Mouse (Mus musculus): Measurements from ENCODE around the gene Dgkd. TPM values are rescaled to one million over a fixed set of nuclear protein-coding genes. Genes with fewer than 3 reads are reported as not detected.

The Dgkd gene
- polyA plus RNA-seq, 2 experiments = 8.0 to 8.1 TPM

GRCm38 (mm10) chr1:87982291-87982690 lies 129.2 kb downstream of the Dgkd start:
- H3K4me2 ChIP-seq (ENCODE audit: low read depth) = no peak overlapping the region
- no peak overlapping the region for H3K9ac ChIP-seq (replicated peaks)
- TF ChIP-seq CTCF (IDR thresholded peaks at IDR 0.05; ENCODE audit: low read depth) (no peak), EP300 (IDR thresholded peaks at IDR 0.05; ENCODE audit: low read depth) (no peak)
- no peak for DNase-seq (ENCODE audit: low read depth in 3 of 3, low spot score in 3 of 3)
- no peak for ATAC-seq (ENCODE audit: insufficient read depth)
- H3K36me3 ChIP-seq (replicated peaks; ENCODE audit: control insufficient read depth, insufficient read depth, low read depth) = no peaks in the 10 kb centered on the region; the same call in 1 of the 2 replicates
- H3K4me3 ChIP-seq (ENCODE audit: insufficient read depth in 1 of 2, low read depth in 2 of 2, low read length in 2 of 2) = no peak overlapping the region
- H3K27me3 ChIP-seq (ENCODE audit: control insufficient read depth, insufficient read depth, low read length) = no peaks in the 10 kb centered on the region
- H3K4me1 ChIP-seq (replicated peaks; ENCODE audit: control insufficient read depth in 2 of 2, insufficient read depth in 2 of 2, low read length in 1 of 2) = no peaks in the 10 kb centered on the region
- no peak overlapping the region for H3K27ac ChIP-seq
- 75% methylated on average over 4 of the region's 4 CpGs for WGBS (ENCODE audit: insufficient replicate concordance)
- H3K9me3 ChIP-seq (ENCODE audit: control insufficient read depth, low read length) = no peaks in the 10 kb centered on the region

- TF ChIP-seq CTCF (IDR thresholded peaks at IDR 0.05; ENCODE audit: low read depth) (no peak), EP300 (IDR thresholded peaks at IDR 0.05; ENCODE audit: low read depth) (no peak)
- DNase-seq (ENCODE audit: low read depth in 3 of 3, low spot score in 3 of 3) = no peak
- H3K27ac ChIP-seq = no peak overlapping the region
- H3K4me2 ChIP-seq (ENCODE audit: low read depth) = no peak overlapping the region
- H3K27me3 ChIP-seq (ENCODE audit: control insufficient read depth, insufficient read depth, low read length) = no peaks in the 10 kb centered on the region
- no peak overlapping the region for H3K9ac ChIP-seq (replicated peaks)
- no peaks in the 10 kb centered on the region for H3K4me1 ChIP-seq (replicated peaks; ENCODE audit: control insufficient read depth in 2 of 2, insufficient read depth in 2 of 2, low read length in 1 of 2)
- ATAC-seq (ENCODE audit: insufficient read depth) = no peak
- WGBS (ENCODE audit: insufficient replicate concordance) = 68% methylated on average over 2 of the region's 2 CpGs
- H3K4me3 ChIP-seq (ENCODE audit: insufficient read depth in 1 of 2, low read depth in 2 of 2, low read length in 2 of 2) = no peak overlapping the region
- H3K36me3 ChIP-seq (replicated peaks; ENCODE audit: control insufficient read depth, insufficient read depth, low read depth) = peaks cover 13% of the 10 kb centered on the region
- no peaks in the 10 kb centered on the region for H3K9me3 ChIP-seq (ENCODE audit: control insufficient read depth, low read length)
These were observed 139.6 kb downstream of the Dgkd start for GRCm38 (mm10) chr1:87992716-87993115.

Other genes with a start within 250 kb of the Dgkd start
- 5.7 and 9.3 TPM in 2 replicates for gene Inpp5d, start 233.0 kb upstream of the Dgkd start, polyA plus RNA-seq (2012; rRNA removed)
- gene Inpp5d, start 233.0 kb upstream of the Dgkd start, polyA plus RNA-seq (2014; fragmentation: Nextera tagmentation; extraction: Ambion mirVana) = 11.1 and 13.0 TPM in 2 replicates
- 12.5 and 13.4 TPM in 2 replicates for gene Atg16l1, start 97.4 kb upstream of the Dgkd start, polyA plus RNA-seq (2012; rRNA removed)
- gene Atg16l1, start 97.4 kb upstream of the Dgkd start, polyA plus RNA-seq (2014; fragmentation: Nextera tagmentation; extraction: Ambion mirVana) = 10.9 and 12.8 TPM in 2 replicates
- 0.27 TPM in 2 replicates for gene Sag, start 49.6 kb upstream of the Dgkd start, polyA plus RNA-seq (2012; rRNA removed)
- gene Sag, start 49.6 kb upstream of the Dgkd start, polyA plus RNA-seq (2014; fragmentation: Nextera tagmentation; extraction: Ambion mirVana) = 0.56 and 0.67 TPM in 2 replicates
- 4.0 and 4.9 TPM in 2 replicates for gene Usp40, start 155.3 kb downstream of the Dgkd start, polyA plus RNA-seq (2012; rRNA removed)
- gene Usp40, start 155.3 kb downstream of the Dgkd start, polyA plus RNA-seq (2014; fragmentation: Nextera tagmentation; extraction: Ambion mirVana) = 4.5 and 5.3 TPM in 2 replicates
- not detected in 2 replicates for gene Ugt1a10, start 202.1 kb downstream of the Dgkd start, polyA plus RNA-seq (2012; rRNA removed)
- gene Ugt1a10, start 202.1 kb downstream of the Dgkd start, polyA plus RNA-seq (2014; fragmentation: Nextera tagmentation; extraction: Ambion mirVana) = not detected in 2 replicates
- gene Ugt1a9, start 217.5 kb downstream of the Dgkd start, polyA plus RNA-seq (2012; rRNA removed) = 0.06 and 0.21 TPM in 2 replicates
- 0.24 and 0.34 TPM in 2 replicates for gene Ugt1a9, start 217.5 kb downstream of the Dgkd start, polyA plus RNA-seq (2014; fragmentation: Nextera tagmentation; extraction: Ambion mirVana)
- not detected in 2 replicates for gene Ugt1a8, start 234.5 kb downstream of the Dgkd start, polyA plus RNA-seq (2012; rRNA removed)
- not detected in 2 replicates for gene Ugt1a8, start 234.5 kb downstream of the Dgkd start, polyA plus RNA-seq (2014; fragmentation: Nextera tagmentation; extraction: Ambion mirVana)
- gene Ugt1a7c, start 241.8 kb downstream of the Dgkd start, polyA plus RNA-seq (2012; rRNA removed) = 0.58 and 1.1 TPM in 2 replicates
- 0.97 and 1.8 TPM in 2 replicates for gene Ugt1a7c, start 241.8 kb downstream of the Dgkd start, polyA plus RNA-seq (2014; fragmentation: Nextera tagmentation; extraction: Ambion mirVana)
- gene Ugt1a6b, start 250.0 kb downstream of the Dgkd start, polyA plus RNA-seq (2012; rRNA removed) = 2.3 and 3.1 TPM in 2 replicates
- 4.8 and 5.1 TPM in 2 replicates for gene Ugt1a6b, start 250.0 kb downstream of the Dgkd start, polyA plus RNA-seq (2014; fragmentation: Nextera tagmentation; extraction: Ambion mirVana)

All from liver, embryonic 14.5 days (tissue).